Mouse (Mus musculus) erythroblast, embryonic 14.5 days (primary cell): Measurements from ENCODE around the gene Rptor. TPM values are rescaled to one million over a fixed set of nuclear protein-coding genes. Genes with fewer than 3 reads are reported as not detected.

Experiments used
- H3K27me3 ChIP-seq: 2 replicates; pipeline ENCODE4 v1.6.1; 2012; ENCODE audit warnings: inconsistent platforms; ENCODE audit not compliant: control insufficient read depth
- H3K36me3 ChIP-seq: 2 replicates; pipeline ENCODE4 v1.6.1; 2012; ENCODE audit warnings: mild to moderate bottlenecking, inconsistent platforms; ENCODE audit not compliant: control insufficient read depth
- H3K4me1 ChIP-seq: 2 replicates; pipeline ENCODE4 v1.6.1; 2012; ENCODE audit warnings: inconsistent platforms; ENCODE audit not compliant: control insufficient read depth
- H3K4me3 ChIP-seq: replicated peaks from 2 replicates; pipeline ENCODE3; 2012; ENCODE audit warnings: moderate library complexity, mild to moderate bottlenecking, inconsistent platforms
- H3K9me3 ChIP-seq: 2 replicates; pipeline ENCODE4 v1.6.1; 2012; ENCODE audit warnings: low read length, inconsistent platforms, mixed read lengths; ENCODE audit not compliant: control insufficient read depth
- GATA1 ChIP-seq: IDR thresholded peaks from 2 replicates; pipeline ENCODE4 v1.6.1; 2012; ENCODE audit warnings: low read length, inconsistent platforms, mixed read lengths
- TAL1 ChIP-seq: IDR thresholded peaks from 3 replicates; pipeline ENCODE4 v1.6.1; 2012; ENCODE audit warnings: low read length, inconsistent platforms, mixed read lengths
- polyA plus RNA-seq: library from polyadenylated mRNA; stranded (reverse); fragments of >175 nt; gene quantifications from 2 replicates; pipeline ENCODE4 v1.2.3, GENCODE M21; 2012

Gene Rptor
- polyA plus RNA-seq, 1 experiment: 1.5 TPM

DNA sequence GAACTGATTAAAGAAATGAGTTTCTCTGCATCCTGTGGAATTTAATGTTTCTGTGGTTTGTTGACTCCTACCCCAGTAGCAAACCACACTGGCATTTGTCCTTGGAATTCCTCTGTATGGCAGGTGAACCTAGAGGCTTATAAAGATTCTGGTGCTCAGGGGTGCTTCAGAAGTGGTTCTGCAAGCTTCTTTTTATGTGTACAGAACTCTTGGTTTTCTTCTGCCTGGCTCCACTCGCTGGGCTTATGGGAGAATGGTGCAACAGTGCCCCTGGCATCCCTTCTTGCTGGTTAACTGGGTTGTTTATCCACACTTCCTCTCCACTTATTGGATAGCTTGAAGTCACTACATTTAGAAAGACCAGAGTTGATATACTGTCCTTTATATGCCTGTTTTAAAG lies 104.6 kb downstream of the Rptor start:
- no peak overlapping the region for H3K4me3 ChIP-seq
- H3K4me1 ChIP-seq: no peaks in the 10 kb centered on the region; the same call in 1 of the 2 replicates
- H3K36me3 ChIP-seq: peaks cover 4% of the 10 kb centered on the region
- H3K9me3 ChIP-seq: no peaks in the 10 kb centered on the region
- H3K27me3 ChIP-seq: no peaks in the 10 kb centered on the region
- TF ChIP-seq TAL1: no peak
- no peak for TF ChIP-seq GATA1

DNA sequence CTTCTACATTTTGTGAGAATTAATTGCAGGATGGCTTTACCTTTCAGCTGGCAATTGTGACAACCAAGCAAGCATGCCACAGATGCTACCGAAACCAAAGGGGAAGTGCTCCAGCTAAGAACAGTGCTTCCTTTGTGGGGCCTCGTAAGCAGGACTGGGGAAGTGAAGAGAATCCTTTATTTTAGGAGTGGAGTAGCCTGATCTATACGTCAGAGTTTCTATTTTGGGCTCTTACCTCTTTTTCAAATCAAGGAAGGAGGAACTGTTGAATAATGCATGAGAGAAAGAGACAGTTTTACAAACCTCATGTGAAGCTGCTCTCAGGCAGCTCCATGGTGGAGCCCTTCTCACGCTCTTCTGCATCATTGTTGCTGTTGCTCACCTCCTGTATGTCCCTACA lies 106.5 kb downstream of the Rptor start:
- TF ChIP-seq GATA1 (no peak), TAL1 (no peak)
- H3K36me3 ChIP-seq: peaks cover 12% of the 10 kb centered on the region
- H3K9me3 ChIP-seq: no peaks in the 10 kb centered on the region
- H3K4me1 ChIP-seq: peaks cover 6% of the 10 kb centered on the region
- H3K27me3 ChIP-seq: no peaks in the 10 kb centered on the region
- no peak overlapping the region for H3K4me3 ChIP-seq

DNA sequence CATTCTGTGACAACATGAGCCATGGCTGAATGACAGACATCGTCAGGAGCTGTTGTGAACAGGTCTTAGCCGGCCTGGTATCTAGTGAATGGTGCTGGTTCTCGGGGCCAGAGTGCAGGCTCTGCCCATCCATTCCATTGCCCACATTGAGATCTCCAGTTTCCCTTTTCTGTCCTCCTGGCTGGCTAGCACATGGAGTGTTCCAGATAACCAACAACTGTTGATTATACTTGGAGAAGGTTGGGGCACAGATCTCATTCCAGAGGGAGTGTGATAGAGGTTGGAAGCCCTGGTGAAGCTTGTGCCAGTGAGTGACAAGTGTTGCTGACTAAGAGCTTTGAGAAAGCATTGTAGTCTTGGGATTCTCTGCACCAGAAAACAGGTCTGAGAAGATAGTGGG lies 107.6 kb downstream of the Rptor start:
- TF ChIP-seq GATA1 (no peak), TAL1 (no peak)
- no peaks in the 10 kb centered on the region for H3K9me3 ChIP-seq
- no peaks in the 10 kb centered on the region for H3K27me3 ChIP-seq
- H3K4me3 ChIP-seq: no peak overlapping the region
- H3K36me3 ChIP-seq: peaks cover 12% of the 10 kb centered on the region
- peaks cover 6% of the 10 kb centered on the region for H3K4me1 ChIP-seq

DNA sequence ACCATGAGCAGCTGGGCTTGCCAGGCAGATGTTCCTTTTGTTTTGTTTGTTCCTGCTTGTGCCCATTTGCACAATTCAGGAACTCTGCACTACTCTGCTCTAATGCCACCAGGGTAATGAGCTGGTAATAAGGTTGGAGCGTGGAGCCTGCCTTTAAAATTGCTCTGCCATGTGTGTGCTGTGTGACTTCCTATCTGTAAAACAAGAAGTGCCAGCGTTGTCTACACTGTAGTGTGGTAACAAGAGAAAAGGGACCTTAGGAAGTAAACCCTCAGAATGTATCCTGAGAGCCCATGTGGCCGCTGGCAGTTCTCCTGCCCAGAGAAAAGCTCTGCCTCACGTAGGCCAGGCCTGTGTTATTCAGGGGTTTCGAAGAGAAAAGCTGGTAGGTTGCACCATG lies 108.1 kb downstream of the Rptor start:
- H3K4me1 ChIP-seq: peaks cover 6% of the 10 kb centered on the region
- no peaks in the 10 kb centered on the region for H3K27me3 ChIP-seq
- H3K9me3 ChIP-seq: no peaks in the 10 kb centered on the region
- TF ChIP-seq GATA1 (no peak), TAL1 (no peak)
- H3K4me3 ChIP-seq: no peak overlapping the region
- H3K36me3 ChIP-seq: peaks cover 11% of the 10 kb centered on the region

DNA sequence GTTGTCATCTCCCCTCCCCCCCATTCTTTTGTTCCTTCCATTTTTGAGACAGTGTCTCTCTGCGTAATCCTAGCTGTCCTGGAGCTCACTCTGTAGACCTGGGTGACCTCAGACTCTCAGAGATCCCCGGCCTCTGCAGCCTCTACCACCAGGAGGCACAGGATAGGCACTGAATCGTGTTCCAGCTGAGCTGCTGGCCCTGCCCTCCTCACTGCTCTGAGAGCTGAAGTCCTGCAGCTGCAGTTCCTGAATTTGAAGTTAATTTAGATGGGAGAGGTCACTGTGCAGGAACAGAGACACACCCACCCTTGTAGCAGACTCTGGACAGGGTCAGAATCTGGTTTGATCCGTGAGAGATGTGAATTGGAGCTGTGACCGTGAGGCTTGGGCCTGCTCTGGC lies 112.7 kb downstream of the Rptor start:
- H3K36me3 ChIP-seq: peaks cover 27% of the 10 kb centered on the region
- TF ChIP-seq TAL1: no peak
- H3K9me3 ChIP-seq: peaks cover 7% of the 10 kb centered on the region
- no peak overlapping the region for H3K4me3 ChIP-seq
- peaks cover 6% of the 10 kb centered on the region for H3K4me1 ChIP-seq
- no peaks in the 10 kb centered on the region for H3K27me3 ChIP-seq

DNA sequence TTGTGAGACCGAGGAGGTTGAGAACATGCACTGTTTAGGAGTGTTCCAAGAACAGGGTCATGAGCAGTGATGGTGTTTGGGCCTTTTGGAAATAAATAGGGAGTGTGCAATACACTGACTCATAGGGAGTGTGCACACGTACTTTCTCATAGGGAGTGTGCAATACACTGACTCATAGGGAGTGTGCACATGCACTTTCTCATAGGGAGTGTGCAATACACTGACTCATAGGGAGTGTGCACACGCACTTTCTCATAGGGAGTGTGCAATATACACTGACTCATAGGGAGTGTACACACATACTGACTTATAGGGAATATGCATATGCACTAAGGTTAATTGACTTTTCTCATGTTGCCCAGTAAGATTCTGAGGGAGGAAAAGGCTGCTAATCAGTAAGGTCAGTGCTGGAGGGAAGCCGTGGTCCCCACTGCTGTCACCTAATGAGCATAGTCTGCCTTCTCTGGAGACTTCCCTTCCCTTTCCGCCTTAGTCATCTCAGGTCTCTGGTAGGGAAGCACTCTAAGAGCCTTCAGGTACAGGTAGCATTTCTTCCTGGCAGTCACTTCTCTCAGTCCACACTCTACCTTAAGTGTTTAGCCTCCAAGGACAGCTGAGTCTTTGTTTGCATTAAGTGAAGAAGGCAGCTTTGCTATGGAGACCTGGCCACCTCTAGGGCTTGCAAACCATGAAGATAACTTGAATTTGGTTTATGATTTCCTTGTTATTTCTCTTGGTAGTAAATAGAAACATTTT lies 113.3 kb downstream of the Rptor start:
- H3K36me3 ChIP-seq: peaks cover 28% of the 10 kb centered on the region
- H3K9me3 ChIP-seq: peaks cover 7% of the 10 kb centered on the region
- peaks cover 7% of the 10 kb centered on the region for H3K4me1 ChIP-seq
- no peaks in the 10 kb centered on the region for H3K27me3 ChIP-seq
- H3K4me3 ChIP-seq: no peak overlapping the region
- TF ChIP-seq GATA1: no peak

DNA sequence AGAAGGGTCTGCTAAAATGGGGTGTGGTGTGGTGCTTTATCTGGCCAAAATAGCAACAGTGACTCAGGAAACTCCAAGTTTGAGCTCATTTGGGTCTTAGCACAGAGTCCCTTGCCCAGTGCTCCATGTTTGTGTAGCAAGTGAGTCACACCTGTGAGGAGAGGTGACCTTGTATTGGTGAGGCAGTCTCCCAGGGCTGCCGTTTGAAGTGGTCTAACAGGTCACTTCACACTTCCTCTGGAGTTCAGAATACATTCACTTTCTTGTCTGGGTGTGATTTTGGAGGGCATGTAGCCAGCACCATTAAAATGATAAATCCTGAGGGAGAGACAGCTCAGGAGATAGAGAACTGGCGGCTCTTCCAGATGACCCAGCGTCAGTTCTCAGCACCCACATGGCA lies 115.4 kb downstream of the Rptor start:
- H3K36me3 ChIP-seq: peaks cover 28% of the 10 kb centered on the region
- H3K27me3 ChIP-seq: no peaks in the 10 kb centered on the region
- peaks cover 7% of the 10 kb centered on the region for H3K9me3 ChIP-seq
- peaks cover 5% of the 10 kb centered on the region for H3K4me1 ChIP-seq
- H3K4me3 ChIP-seq: no peak overlapping the region
- TF ChIP-seq TAL1 (no peak), GATA1 (no peak)

DNA sequence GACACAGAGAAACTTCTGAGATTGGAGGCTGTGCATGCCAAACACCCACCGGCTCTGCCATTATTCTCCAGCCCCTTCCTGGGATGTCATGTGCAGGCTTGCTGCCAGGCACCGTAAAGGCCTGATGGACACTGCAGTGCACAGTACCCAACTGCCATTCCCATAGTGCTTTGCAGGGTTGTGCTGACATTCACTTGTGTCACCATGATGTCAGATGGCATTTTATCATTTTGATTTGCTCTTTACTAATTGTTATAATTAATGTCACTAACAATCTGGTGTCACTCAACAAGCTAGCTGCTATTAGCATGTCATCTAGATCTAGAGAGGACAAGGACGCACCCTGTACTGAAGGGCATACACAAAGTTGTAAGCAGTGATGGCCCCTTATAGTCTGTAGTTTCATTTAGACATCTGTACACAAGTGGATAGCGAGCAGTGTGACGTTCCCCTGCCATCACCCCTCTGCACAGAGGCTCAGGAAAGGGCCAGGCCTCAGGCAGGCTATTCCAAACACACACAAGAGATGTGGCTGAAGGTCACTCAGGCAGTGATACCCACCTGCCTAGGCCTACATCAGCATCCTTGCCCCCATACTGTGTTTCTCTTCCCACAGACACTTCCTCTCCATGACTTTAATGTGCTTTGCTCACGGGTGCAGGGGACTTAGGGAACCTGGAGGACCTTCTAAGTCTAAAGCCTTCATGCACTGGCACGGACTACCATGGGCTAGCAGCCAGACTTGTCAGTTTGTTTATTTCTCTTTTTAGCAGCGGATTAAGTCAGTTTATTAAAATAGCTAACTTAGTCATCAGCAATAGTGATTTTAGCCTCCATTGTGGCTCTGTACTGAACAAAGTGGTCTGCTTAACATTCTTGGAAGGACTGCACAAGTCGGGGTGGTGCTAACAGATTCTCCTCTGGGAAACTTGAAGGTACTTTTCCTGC lies 117.7 kb downstream of the Rptor start:
- Histone ChIP-seq H3K9me3 (peaks cover 7% of the 10 kb centered on the region), H3K4me3 (no peak overlapping the region), H3K27me3 (no peaks in the 10 kb centered on the region), H3K4me1 (peaks cover 17% of the 10 kb centered on the region), H3K36me3 (peaks cover 35% of the 10 kb centered on the region)
- TF ChIP-seq TAL1 (no peak), GATA1 (no peak)

DNA sequence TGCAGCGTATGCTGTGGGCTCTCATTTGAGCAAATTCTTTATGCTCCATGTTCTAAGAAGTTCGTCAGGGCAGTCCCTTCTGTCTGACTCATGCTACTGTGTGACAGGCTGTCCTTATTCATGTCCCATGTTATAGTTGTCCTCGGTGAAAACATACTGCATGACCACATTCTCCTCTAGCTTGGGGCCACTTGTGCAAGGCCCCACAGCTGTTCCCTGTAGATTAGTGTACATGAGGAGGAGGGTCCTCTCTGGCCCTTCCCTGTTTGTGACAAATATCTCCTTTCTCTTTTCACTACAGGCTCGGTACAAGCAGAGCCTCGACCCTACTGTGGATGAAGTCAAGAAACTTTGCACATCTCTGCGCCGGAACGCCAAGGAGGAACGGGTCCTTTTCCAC lies 122.0 kb downstream of the Rptor start:
- TF ChIP-seq GATA1: no peak
- no peak for TF ChIP-seq TAL1
- Histone ChIP-seq H3K36me3 (peaks cover 40% of the 10 kb centered on the region), H3K9me3 (no peaks in the 10 kb centered on the region), H3K4me3 (no peak overlapping the region), H3K4me1 (peaks cover 22% of the 10 kb centered on the region), H3K27me3 (no peaks in the 10 kb centered on the region)
